Mouse (Mus musculus) neural tube, embryonic 14.5 days (tissue): ENCODE measurements around the gene Eif4g2. TPM values are rescaled to one million over a fixed set of nuclear protein-coding genes. Genes with fewer than 3 reads are reported as not detected.

ENCODE experiments used
- polyA plus RNA-seq: library from polyadenylated mRNA; unstranded; fragments of >200 nt; fragmentation: Nextera tagmentation; extraction: Ambion mirVana; gene quantifications from 2 replicates; pipeline ENCODE4 v1.2.1, GENCODE M21; 2014

Eif4g2 gene
- polyA plus RNA-seq, 1 experiment from 2014 or later: 1,155 TPM

Other genes with a start within 250 kb of the Eif4g2 start
- gene Rnf141, start 238.6 kb downstream of the Eif4g2 start, polyA plus RNA-seq: 41.2 and 43.0 TPM in 2 replicates
- gene Lyve1, start 219.8 kb downstream of the Eif4g2 start, polyA plus RNA-seq: 0.44 and 6.6 TPM in 2 replicates
- 0.79 and 1.9 TPM in 2 replicates for gene Mrvi1, start 100.6 kb downstream of the Eif4g2 start, polyA plus RNA-seq
- 75.6 and 86.3 TPM in 2 replicates for gene Ctr9, start 54.1 kb downstream of the Eif4g2 start, polyA plus RNA-seq